Mouse (Mus musculus): ENCODE data around the gene Smim4. TPM values are rescaled to one million over a fixed set of nuclear protein-coding genes. Genes with fewer than 3 reads are reported as not detected.

Smim4 gene
- polyA plus RNA-seq, 1 experiment from 2014 or later: 69.3 TPM

- Histone ChIP-seq H3K36me3 (ENCODE audit: control insufficient read depth, insufficient read depth, low read length) (peaks cover 39% of the 10 kb centered on the region), H3K27me3 (ENCODE audit: control insufficient read depth, insufficient read depth, low read length) (no peaks in the 10 kb centered on the region), H3K9ac (replicated peaks; ENCODE audit: low read depth, low read length) (no peak overlapping the region), H3K9me3 (ENCODE audit: control insufficient read depth, low read length) (no peaks in the 10 kb centered on the region), H3K27ac (ENCODE audit: low read depth, low read length) (no peak overlapping the region), H3K4me3 (ENCODE audit: low read depth, low read length) (no peak overlapping the region), H3K4me2 (ENCODE audit: low read depth, low read length) (no peak overlapping the region), H3K4me1 (ENCODE audit: control insufficient read depth, insufficient read depth, low read length) (no peaks in the 10 kb centered on the region)
- 91% methylated on average over 5 of the region's 5 CpGs for WGBS
- ATAC-seq (ENCODE audit: low read depth): no peak
Measured at GRCm38 (mm10) chr14:31112187-31112586, 16.6 kb downstream of the Smim4 start.

DNA sequence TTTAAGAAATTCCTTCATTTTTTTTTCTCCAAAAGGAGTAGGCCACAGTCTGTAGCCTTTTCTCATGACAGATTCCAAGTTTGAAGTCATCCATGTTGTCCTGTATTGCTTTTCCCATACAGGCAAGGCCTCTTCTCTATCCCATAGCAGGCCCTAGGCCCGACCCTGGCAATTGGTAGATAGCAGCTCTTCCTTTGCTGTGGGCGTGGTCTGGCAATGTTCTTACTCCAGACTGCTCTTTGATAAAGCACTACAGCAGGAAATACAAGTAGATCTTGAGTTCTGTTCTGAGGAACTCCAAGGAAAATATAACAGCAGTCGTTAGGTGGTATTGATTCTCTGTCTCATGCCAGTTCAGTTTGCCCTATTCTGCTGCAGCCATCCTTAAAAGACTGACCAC lies 18.1 kb downstream of the Smim4 start:
- no peak overlapping the region for H3K9ac ChIP-seq (replicated peaks; ENCODE audit: low read depth, low read length)
- 86% methylated on average over 3 of the region's 3 CpGs for WGBS
- no peaks in the 10 kb centered on the region for H3K27me3 ChIP-seq (ENCODE audit: control insufficient read depth, insufficient read depth, low read length)
- H3K4me2 ChIP-seq (ENCODE audit: low read depth, low read length): no peak overlapping the region
- no peak for ATAC-seq (ENCODE audit: low read depth)
- H3K36me3 ChIP-seq (ENCODE audit: control insufficient read depth, insufficient read depth, low read length): peaks cover 36% of the 10 kb centered on the region
- no peaks in the 10 kb centered on the region for H3K4me1 ChIP-seq (ENCODE audit: control insufficient read depth, insufficient read depth, low read length)
- no peaks in the 10 kb centered on the region for H3K9me3 ChIP-seq (ENCODE audit: control insufficient read depth, low read length)
- H3K4me3 ChIP-seq (ENCODE audit: low read depth, low read length): no peak overlapping the region
- H3K27ac ChIP-seq (ENCODE audit: low read depth, low read length): no peak overlapping the region

DNA sequence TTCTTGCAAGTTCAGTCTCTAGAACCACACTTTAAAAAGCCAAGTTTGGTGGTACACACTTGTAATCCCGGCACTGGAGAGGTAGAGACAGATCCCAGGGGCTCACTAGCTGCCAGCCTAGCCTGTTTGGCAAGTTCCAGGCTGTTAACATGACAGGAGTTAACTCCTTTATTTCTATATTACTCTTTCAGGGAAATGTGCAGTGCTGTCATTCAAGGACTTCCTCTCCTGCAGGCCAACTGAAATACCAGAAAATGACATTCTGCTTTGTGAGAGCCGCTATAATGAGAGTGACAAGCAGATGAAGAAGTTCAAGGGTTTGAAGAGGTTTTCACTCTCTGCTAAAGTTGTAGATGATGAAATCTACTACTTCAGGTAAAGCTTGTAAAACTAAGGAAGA lies 23.6 kb downstream of the Smim4 start:
- Histone ChIP-seq H3K4me2 (ENCODE audit: low read depth, low read length) (no peak overlapping the region), H3K36me3 (ENCODE audit: control insufficient read depth, insufficient read depth, low read length) (peaks cover 37% of the 10 kb centered on the region), H3K27me3 (ENCODE audit: control insufficient read depth, insufficient read depth, low read length) (no peaks in the 10 kb centered on the region), H3K9ac (replicated peaks; ENCODE audit: low read depth, low read length) (no peak overlapping the region), H3K4me3 (ENCODE audit: low read depth, low read length) (no peak overlapping the region), H3K4me1 (ENCODE audit: control insufficient read depth, insufficient read depth, low read length) (no peaks in the 10 kb centered on the region), H3K27ac (ENCODE audit: low read depth, low read length) (no peak overlapping the region), H3K9me3 (ENCODE audit: control insufficient read depth, low read length) (no peaks in the 10 kb centered on the region)
- WGBS: 96% methylated on average over 2 of the region's 2 CpGs
- ATAC-seq (ENCODE audit: low read depth): no peak

GRCm38 (mm10) chr14:31089918-31090317 lies 38.8 kb downstream of the Smim4 start:
- H3K9me3 ChIP-seq (ENCODE audit: control insufficient read depth, low read length): no peaks in the 10 kb centered on the region
- H3K9ac ChIP-seq (replicated peaks; ENCODE audit: low read depth, low read length): no peak overlapping the region
- ATAC-seq (ENCODE audit: low read depth): no peak
- no peak overlapping the region for H3K4me3 ChIP-seq (ENCODE audit: low read depth, low read length)
- no peaks in the 10 kb centered on the region for H3K4me1 ChIP-seq (ENCODE audit: control insufficient read depth, insufficient read depth, low read length)
- peaks cover 50% of the 10 kb centered on the region for H3K36me3 ChIP-seq (ENCODE audit: control insufficient read depth, insufficient read depth, low read length)
- H3K27ac ChIP-seq (ENCODE audit: low read depth, low read length): no peak overlapping the region
- WGBS: 94% methylated on average over 1 of the region's 1 CpGs
- H3K4me2 ChIP-seq (ENCODE audit: low read depth, low read length): no peak overlapping the region
- H3K27me3 ChIP-seq (ENCODE audit: control insufficient read depth, insufficient read depth, low read length): no peaks in the 10 kb centered on the region

DNA sequence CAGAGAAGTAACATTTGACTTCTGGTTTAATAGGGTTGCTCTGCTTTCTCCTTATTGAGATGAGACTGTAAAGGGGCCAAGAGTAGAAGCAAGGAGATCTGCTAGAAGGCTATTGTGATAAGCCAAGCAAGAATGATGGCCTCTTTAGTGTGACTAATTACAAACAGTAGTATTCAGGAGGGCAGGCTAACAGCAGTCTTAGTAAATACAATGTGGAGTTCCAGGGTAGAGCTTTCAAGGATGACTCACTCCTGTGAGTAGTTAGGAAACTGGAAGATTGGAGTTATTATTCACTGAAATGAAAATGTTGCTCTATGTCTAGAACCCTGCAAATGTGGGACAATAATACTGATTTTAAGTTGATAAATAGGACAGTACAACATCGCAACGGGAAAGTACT lies 40.2 kb downstream of the Smim4 start:
- Histone ChIP-seq H3K4me1 (ENCODE audit: control insufficient read depth, insufficient read depth, low read length) (no peaks in the 10 kb centered on the region), H3K4me3 (ENCODE audit: low read depth, low read length) (no peak overlapping the region), H3K9me3 (ENCODE audit: control insufficient read depth, low read length) (no peaks in the 10 kb centered on the region), H3K36me3 (ENCODE audit: control insufficient read depth, insufficient read depth, low read length) (peaks cover 51% of the 10 kb centered on the region), H3K9ac (replicated peaks; ENCODE audit: low read depth, low read length) (no peak overlapping the region), H3K27me3 (ENCODE audit: control insufficient read depth, insufficient read depth, low read length) (no peaks in the 10 kb centered on the region), H3K4me2 (ENCODE audit: low read depth, low read length) (no peak overlapping the region), H3K27ac (ENCODE audit: low read depth, low read length) (no peak overlapping the region)
- no peak for ATAC-seq (ENCODE audit: low read depth)
- 100% methylated on average over 2 of the region's 2 CpGs for WGBS

GRCm38 (mm10) chr14:31087433-31087832 lies 41.3 kb downstream of the Smim4 start:
- Histone ChIP-seq H3K9me3 (ENCODE audit: control insufficient read depth, low read length) (no peaks in the 10 kb centered on the region), H3K27ac (ENCODE audit: low read depth, low read length) (no peak overlapping the region), H3K27me3 (ENCODE audit: control insufficient read depth, insufficient read depth, low read length) (no peaks in the 10 kb centered on the region), H3K36me3 (ENCODE audit: control insufficient read depth, insufficient read depth, low read length) (peaks cover 57% of the 10 kb centered on the region), H3K9ac (replicated peaks; ENCODE audit: low read depth, low read length) (no peak overlapping the region), H3K4me3 (ENCODE audit: low read depth, low read length) (no peak overlapping the region), H3K4me1 (ENCODE audit: control insufficient read depth, insufficient read depth, low read length) (no peaks in the 10 kb centered on the region), H3K4me2 (ENCODE audit: low read depth, low read length) (no peak overlapping the region)
- 94% methylated on average over 6 of the region's 6 CpGs for WGBS
- no peak for ATAC-seq (ENCODE audit: low read depth)

DNA sequence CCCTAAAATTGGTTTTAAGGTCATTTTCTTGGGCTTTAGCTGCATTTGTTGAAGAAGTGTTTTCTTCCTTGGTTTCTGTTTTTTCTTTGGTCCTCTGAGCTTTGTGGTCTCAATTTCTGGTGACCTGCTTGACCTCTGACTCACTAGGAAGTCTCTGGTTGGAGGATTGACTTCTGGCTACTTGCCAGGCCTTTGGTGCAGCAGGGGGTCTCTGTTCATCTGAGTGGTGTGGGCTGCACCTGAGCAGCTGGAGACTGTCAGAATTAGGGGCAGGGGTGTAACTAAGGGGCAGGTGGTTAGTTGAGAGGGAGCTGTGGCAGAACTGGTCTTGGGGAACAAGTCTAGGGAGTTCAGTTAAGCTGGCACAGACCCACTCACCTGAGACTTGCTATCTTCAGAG lies 47.6 kb downstream of the Smim4 start:
- Histone ChIP-seq H3K36me3 (ENCODE audit: control insufficient read depth, insufficient read depth, low read length) (peaks cover 21% of the 10 kb centered on the region), H3K9ac (replicated peaks; ENCODE audit: low read depth, low read length) (no peak overlapping the region), H3K27me3 (ENCODE audit: control insufficient read depth, insufficient read depth, low read length) (no peaks in the 10 kb centered on the region), H3K9me3 (ENCODE audit: control insufficient read depth, low read length) (no peaks in the 10 kb centered on the region), H3K4me2 (ENCODE audit: low read depth, low read length) (no peak overlapping the region), H3K4me1 (ENCODE audit: control insufficient read depth, insufficient read depth, low read length) (no peaks in the 10 kb centered on the region), H3K4me3 (ENCODE audit: low read depth, low read length) (no peak overlapping the region), H3K27ac (ENCODE audit: low read depth, low read length) (no peak overlapping the region)
- no peak for ATAC-seq (ENCODE audit: low read depth)

DNA sequence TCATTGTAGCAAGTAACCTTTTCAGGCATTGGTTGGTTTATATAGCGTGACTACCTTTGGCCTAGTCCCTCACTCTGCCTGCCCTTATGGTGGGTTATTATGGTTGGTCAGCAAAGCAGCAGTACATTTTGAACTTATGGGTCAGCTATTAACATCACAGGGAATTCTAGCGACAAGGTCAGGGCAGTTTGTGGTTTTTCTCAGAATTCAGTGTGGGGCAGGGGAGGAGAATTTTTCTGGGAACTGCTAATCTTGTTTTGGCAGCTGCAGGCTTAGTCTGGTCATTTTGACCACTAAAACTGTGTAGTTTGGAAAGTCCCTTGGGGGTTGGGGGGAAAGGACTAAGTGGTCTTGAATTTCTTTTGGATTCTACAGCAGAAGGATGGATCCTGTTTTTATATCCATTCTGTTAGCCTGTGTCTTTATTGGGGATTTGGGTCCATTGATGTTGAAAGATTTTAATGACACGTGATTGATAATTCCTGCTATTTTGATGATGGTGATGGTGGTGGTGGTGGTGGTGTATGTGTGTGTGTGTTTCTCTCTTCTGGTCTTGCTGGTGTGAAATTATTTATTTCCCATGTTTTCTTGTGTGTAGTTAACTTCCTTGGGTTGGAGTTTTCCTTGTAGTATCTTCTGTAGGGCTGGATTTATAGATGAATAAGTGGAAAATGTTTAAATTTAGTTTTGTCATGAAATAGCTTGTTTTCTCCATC lies 49.3 kb downstream of the Smim4 start:
- WGBS: 97% methylated on average over 3 of the region's 3 CpGs
- Histone ChIP-seq H3K4me2 (ENCODE audit: low read depth, low read length) (no peak overlapping the region), H3K27me3 (ENCODE audit: control insufficient read depth, insufficient read depth, low read length) (no peaks in the 10 kb centered on the region), H3K4me3 (ENCODE audit: low read depth, low read length) (no peak overlapping the region), H3K27ac (ENCODE audit: low read depth, low read length) (no peak overlapping the region), H3K9me3 (ENCODE audit: control insufficient read depth, low read length) (no peaks in the 10 kb centered on the region), H3K9ac (replicated peaks; ENCODE audit: low read depth, low read length) (no peak overlapping the region), H3K4me1 (ENCODE audit: control insufficient read depth, insufficient read depth, low read length) (no peaks in the 10 kb centered on the region), H3K36me3 (ENCODE audit: control insufficient read depth, insufficient read depth, low read length) (peaks cover 30% of the 10 kb centered on the region)
- ATAC-seq (ENCODE audit: low read depth): no peak

DNA sequence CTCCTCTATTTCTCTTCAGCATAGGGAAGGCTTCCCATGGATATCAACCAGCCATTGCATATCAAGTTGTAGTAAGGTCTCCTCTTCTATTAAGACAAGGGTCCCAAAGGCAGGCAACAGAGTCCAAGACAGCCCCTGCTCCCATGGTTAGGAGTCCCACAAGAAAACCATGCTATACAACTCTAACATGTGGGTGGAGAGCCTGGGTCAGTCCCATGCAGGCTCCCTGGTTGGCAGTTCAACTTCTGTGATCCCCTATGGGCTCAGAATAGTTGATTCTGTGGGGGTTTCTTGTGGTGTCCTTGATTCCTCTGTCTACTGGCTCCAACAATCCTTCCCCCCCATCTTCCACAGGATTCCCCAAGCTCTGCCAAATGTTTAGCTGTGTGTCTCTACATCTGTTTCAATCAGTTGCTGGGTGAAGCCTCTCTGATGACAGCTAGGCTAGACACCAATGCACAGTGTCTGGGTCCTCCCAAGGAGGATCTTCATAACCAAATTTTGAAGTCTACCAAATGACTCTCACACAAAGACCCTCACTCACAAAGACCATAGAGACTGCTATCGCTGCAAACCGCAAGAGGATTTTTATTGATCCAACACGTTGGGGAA lies 50.1 kb downstream of the Smim4 start:
- no peak for ATAC-seq (ENCODE audit: low read depth)
- 92% methylated on average over 3 of the region's 3 CpGs for WGBS
- no peaks in the 10 kb centered on the region for H3K4me1 ChIP-seq (ENCODE audit: control insufficient read depth, insufficient read depth, low read length)
- H3K4me3 ChIP-seq (ENCODE audit: low read depth, low read length): no peak overlapping the region
- H3K9me3 ChIP-seq (ENCODE audit: control insufficient read depth, low read length): no peaks in the 10 kb centered on the region
- peaks cover 37% of the 10 kb centered on the region for H3K36me3 ChIP-seq (ENCODE audit: control insufficient read depth, insufficient read depth, low read length)
- no peak overlapping the region for H3K9ac ChIP-seq (replicated peaks; ENCODE audit: low read depth, low read length)
- no peak overlapping the region for H3K4me2 ChIP-seq (ENCODE audit: low read depth, low read length)
- H3K27ac ChIP-seq (ENCODE audit: low read depth, low read length): no peak overlapping the region
- no peaks in the 10 kb centered on the region for H3K27me3 ChIP-seq (ENCODE audit: control insufficient read depth, insufficient read depth, low read length)
